Mouse (Mus musculus) kidney, adult 2 months (tissue): ENCODE data around the gene Fut2. TPM values are rescaled to one million over a fixed set of nuclear protein-coding genes. Genes with fewer than 3 reads are reported as not detected.

Experiments used
- DNase-seq: peaks from one replicate; pipeline ENCODE4 v3.0.0; 2021
- H3K27ac ChIP-seq: fragments of 200-500 bp; 2 replicates; pipeline ENCODE4 v1.5.1; 2012; ENCODE audit warnings: low read depth, low read length, control low read depth, inconsistent platforms; ENCODE audit not compliant: insufficient read depth
- H3K27me3 ChIP-seq: fragments of 200-500 bp; replicated peaks from 2 replicates; pipeline ENCODE4 v1.6.1; 2012; ENCODE audit warnings: mild to moderate bottlenecking, moderate library complexity, low read length, inconsistent platforms; ENCODE audit not compliant: control insufficient read depth, insufficient read depth
- H3K36me3 ChIP-seq: fragments of 200-500 bp; 2 replicates; pipeline ENCODE4 v1.6.1; 2012; ENCODE audit warnings: mild to moderate bottlenecking, moderate library complexity, low read length, inconsistent platforms; ENCODE audit not compliant: control insufficient read depth, insufficient read depth
- H3K4me1 ChIP-seq: fragments of 200-500 bp; 2 replicates; pipeline ENCODE4 v1.6.1; 2011; ENCODE audit warnings: low read length; ENCODE audit not compliant: control insufficient read depth, insufficient read depth
- H3K4me3 ChIP-seq: fragments of 200-500 bp; 2 replicates; pipeline ENCODE4 v1.5.1; 2011; ENCODE audit warnings: mild to moderate bottlenecking, low read depth, low read length, control low read depth; ENCODE audit not compliant: insufficient read depth
- CTCF ChIP-seq: fragments of 200-500 bp; conservative IDR thresholded peaks from 2 replicates; pipeline ENCODE4 v1.5.1; 2011; ENCODE audit warnings: low read depth, mild to moderate bottlenecking, control low read depth, low read length, moderate library complexity, mixed read lengths; ENCODE audit not compliant: insufficient read depth, insufficient read length
- POLR2A ChIP-seq: fragments of 200-500 bp; IDR thresholded peaks from one replicate; pipeline ENCODE4 v1.6.1; 2011; ENCODE audit warnings: low read depth, low read length, control low read depth
- WGBS: fragments of 180-500 bp; shearing (Covaris S2); methylation state at CpG from one replicate; pipeline ENCODE4 v1.1.7; 2018; 5-methylcytosine and 5-hydroxymethylcytosine counted together
- polyA plus RNA-seq: library from polyadenylated mRNA; depleted of rRNA; stranded (reverse); fragments of >200 nt; gene quantifications from 2 replicates; pipeline ENCODE4 v1.2.3, GENCODE M21; 2012

Fut2 gene
- polyA plus RNA-seq, 1 experiment: not detected

GRCm38 (mm10) chr7:45685811-45686210 lies 19.6 kb upstream of the Fut2 start:
- Histone ChIP-seq H3K27ac (no peak overlapping the region), H3K27me3 (no peaks in the 10 kb centered on the region), H3K36me3 (no peaks in the 10 kb centered on the region), H3K4me3 (no peak overlapping the region), H3K4me1 (peaks cover 4% of the 10 kb centered on the region; the same call in 1 of the 2 replicates)
- no peak for DNase-seq
- 70% methylated on average over 10 of the region's 10 CpGs for WGBS
- no peak for TF ChIP-seq CTCF
- no peak for TF ChIP-seq POLR2A

GRCm38 (mm10) chr7:45683396-45684050 lies 17.3 kb upstream of the Fut2 start, which contains the start of gene Ntn5:
Gene Ntn5, plus strand, starts transcription at chr7:45684022.
- TF ChIP-seq POLR2A (no peak), CTCF (no peak)
- WGBS: 83% methylated on average over 7 of the region's 7 CpGs
- no peaks in the 10 kb centered on the region for H3K27me3 ChIP-seq
- no peak within 1 kb of the TSS for H3K4me3 ChIP-seq
- no peak for DNase-seq
- H3K36me3 ChIP-seq: no peaks in the 10 kb centered on the region
- H3K27ac ChIP-seq: no peak within 1 kb of the TSS
- peaks cover 8% of the 10 kb centered on the region for H3K4me1 ChIP-seq

GRCm38 (mm10) chr7:45682144-45683126 lies 16.2 kb upstream of the Fut2 start:
- DNase-seq: peak; percentile 89
- Histone ChIP-seq H3K27me3 (no peaks in the 10 kb centered on the region), H3K4me1 (peaks cover 9% of the 10 kb centered on the region), H3K27ac (peak overlapping the region; percentile 24; the same call in 1 of the 2 replicates), H3K36me3 (no peaks in the 10 kb centered on the region), H3K4me3 (no peak overlapping the region)
- 31% methylated on average over 14 of the region's 14 CpGs for WGBS
- TF ChIP-seq POLR2A (no peak), CTCF (peak; percentile 98; the same call in 1 of the 2 replicates)

GRCm38 (mm10) chr7:45681046-45681736 lies 15.0 kb upstream of the Fut2 start:
- Histone ChIP-seq H3K36me3 (no peaks in the 10 kb centered on the region), H3K4me3 (no peak overlapping the region), H3K27me3 (no peaks in the 10 kb centered on the region), H3K27ac (no peak overlapping the region), H3K4me1 (peaks cover 16% of the 10 kb centered on the region)
- DNase-seq: no peak
- TF ChIP-seq POLR2A (no peak), CTCF (no peak)
- 76% methylated on average over 8 of the region's 8 CpGs for WGBS

DNA sequence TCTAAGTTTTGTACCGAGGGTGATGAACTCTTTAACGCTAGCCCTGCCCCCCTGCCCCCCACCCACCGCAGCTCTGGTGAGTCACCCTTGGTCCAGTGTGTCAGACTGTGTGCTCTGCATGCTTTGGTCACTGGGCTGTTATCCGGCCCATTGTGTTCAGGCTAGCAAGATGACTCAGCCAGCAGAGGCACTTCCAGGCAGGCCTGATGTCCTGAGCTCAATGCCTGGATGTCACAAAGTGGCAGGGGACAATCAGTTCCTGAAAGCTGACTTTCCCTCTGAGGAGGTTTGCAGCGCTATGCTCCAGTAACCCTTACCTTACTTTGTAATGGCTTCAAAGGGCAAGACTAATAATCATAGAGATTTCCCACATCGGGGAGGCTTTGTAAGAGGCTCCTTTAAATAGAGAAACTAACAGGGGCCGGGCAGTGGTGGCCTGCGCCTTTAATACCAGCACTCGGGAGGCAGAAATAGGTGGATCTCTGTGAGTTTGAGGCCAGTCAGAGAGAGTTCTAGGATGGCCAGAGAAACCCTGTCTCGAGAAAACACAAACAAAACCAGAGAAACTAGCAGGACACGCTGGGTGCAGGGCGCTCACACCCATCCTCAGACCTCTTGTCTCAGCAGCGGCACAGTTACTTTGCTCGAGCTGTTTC lies 13.9 kb upstream of the Fut2 start:
- no peak for TF ChIP-seq CTCF
- no peak for TF ChIP-seq POLR2A
- peaks cover 16% of the 10 kb centered on the region for H3K4me1 ChIP-seq
- H3K27me3 ChIP-seq: no peaks in the 10 kb centered on the region
- H3K4me3 ChIP-seq: no peak overlapping the region
- H3K36me3 ChIP-seq: no peaks in the 10 kb centered on the region
- DNase-seq: peak; percentile 55
- 51% methylated on average over 14 of the region's 14 CpGs for WGBS
- H3K27ac ChIP-seq: peak overlapping the region; percentile 19; the same call in 1 of the 2 replicates

- no peak for DNase-seq
- Histone ChIP-seq H3K36me3 (no peaks in the 10 kb centered on the region), H3K27ac (no peak overlapping the region), H3K4me1 (peaks cover 16% of the 10 kb centered on the region), H3K4me3 (no peak overlapping the region), H3K27me3 (no peaks in the 10 kb centered on the region)
- WGBS: 96% methylated on average over 14 of the region's 14 CpGs
- TF ChIP-seq POLR2A: no peak
- no peak for TF ChIP-seq CTCF
Observed at GRCm38 (mm10) chr7:45678513-45678912, 12.3 kb upstream of the Fut2 start.
